Mouse (Mus musculus): ENCODE measurements at regions not wholly inside any gene's neighbourhood (a gene's known extent, or its start where the extent isn't known, plus 50 kb on each side); places are given as distances from the start of the nearest gene placed in this dataset.
A peak's percentile ranks its signal among the peaks of the same experiment; 100 is the strongest.

GRCm38 (mm10) chr16:29991876-29992380 lies 72.3 kb upstream of the Hes1 start:
- ATAC-seq (ENCODE audit: low FRiP score, low read depth) (peak; percentile 35; the same call in 1 of the 2 replicates), DNase-seq (ENCODE audit: low spot score) (no peak)
- Histone ChIP-seq H3K4me1 (ENCODE audit: control insufficient read depth, insufficient read depth, low read length) (peaks cover 50% of the 10 kb centered on the region), H3K36me3 (ENCODE audit: control insufficient read depth, insufficient read depth, low read length) (no peaks in the 10 kb centered on the region), H3K4me2 (replicated peaks; ENCODE audit: low read depth, low read length, severe bottlenecking) (no peak overlapping the region), H3K9ac (ENCODE audit: low read depth, low read length, severe bottlenecking) (0 out of 2 replicates have a peak overlapping the region, but pooled peaks have one; percentile 13), H3K4me3 (replicated peaks; ENCODE audit: low read length) (no peak overlapping the region), H3K9me3 (ENCODE audit: control insufficient read depth, low read length) (no peaks in the 10 kb centered on the region), H3K27ac (replicated peaks; ENCODE audit: low read depth, low read length) (no peak overlapping the region), H3K27me3 (ENCODE audit: control insufficient read depth, insufficient read depth, low read length) (no peaks in the 10 kb centered on the region)
- WGBS = 49% methylated on average over 8 of the region's 8 CpGs
- TF ChIP-seq POLR2A (IDR thresholded peaks at IDR 0.05; ENCODE audit: borderline replicate concordance, extremely low read depth, insufficient read depth, insufficient read length) = no peak

GRCm38 (mm10) chr16:29993111-29993510 lies 71.1 kb upstream of the Hes1 start:
- ATAC-seq (ENCODE audit: low FRiP score, low read depth) (no peak), DNase-seq (ENCODE audit: low spot score) (no peak)
- 81% methylated on average over 7 of the region's 7 CpGs for WGBS
- Histone ChIP-seq H3K9me3 (ENCODE audit: control insufficient read depth, low read length) (no peaks in the 10 kb centered on the region), H3K27ac (replicated peaks; ENCODE audit: low read depth, low read length) (no peak overlapping the region), H3K36me3 (ENCODE audit: control insufficient read depth, insufficient read depth, low read length) (no peaks in the 10 kb centered on the region), H3K4me3 (replicated peaks; ENCODE audit: low read length) (no peak overlapping the region), H3K9ac (ENCODE audit: low read depth, low read length, severe bottlenecking) (no peak overlapping the region), H3K4me2 (replicated peaks; ENCODE audit: low read depth, low read length, severe bottlenecking) (no peak overlapping the region), H3K27me3 (ENCODE audit: control insufficient read depth, insufficient read depth, low read length) (no peaks in the 10 kb centered on the region), H3K4me1 (ENCODE audit: control insufficient read depth, insufficient read depth, low read length) (peaks cover 53% of the 10 kb centered on the region)
- no peak for TF ChIP-seq POLR2A (IDR thresholded peaks at IDR 0.05; ENCODE audit: borderline replicate concordance, extremely low read depth, insufficient read depth, insufficient read length)

GRCm38 (mm10) chr16:29993535-29993934 lies 70.6 kb upstream of the Hes1 start:
- 32% methylated on average over 6 of the region's 6 CpGs for WGBS
- no peak overlapping the region for H3K4me2 ChIP-seq (replicated peaks; ENCODE audit: low read depth, low read length, severe bottlenecking)
- no peak for ATAC-seq (ENCODE audit: low FRiP score, low read depth)
- no peaks in the 10 kb centered on the region for H3K36me3 ChIP-seq (ENCODE audit: control insufficient read depth, insufficient read depth, low read length)
- peaks cover 53% of the 10 kb centered on the region for H3K4me1 ChIP-seq (ENCODE audit: control insufficient read depth, insufficient read depth, low read length)
- no peak for TF ChIP-seq POLR2A (IDR thresholded peaks at IDR 0.05; ENCODE audit: borderline replicate concordance, extremely low read depth, insufficient read depth, insufficient read length)
- no peak overlapping the region for H3K9ac ChIP-seq (ENCODE audit: low read depth, low read length, severe bottlenecking)
- H3K4me3 ChIP-seq (replicated peaks; ENCODE audit: low read length) = no peak overlapping the region
- H3K27ac ChIP-seq (replicated peaks; ENCODE audit: low read depth, low read length) = no peak overlapping the region
- no peaks in the 10 kb centered on the region for H3K27me3 ChIP-seq (ENCODE audit: control insufficient read depth, insufficient read depth, low read length)
- no peak for DNase-seq (ENCODE audit: low spot score)
- H3K9me3 ChIP-seq (ENCODE audit: control insufficient read depth, low read length) = no peaks in the 10 kb centered on the region

GRCm38 (mm10) chr16:29996139-29997069 lies 67.8 kb upstream of the Hes1 start:
- no peak for TF ChIP-seq POLR2A (IDR thresholded peaks at IDR 0.05; ENCODE audit: borderline replicate concordance, extremely low read depth, insufficient read depth, insufficient read length)
- Histone ChIP-seq H3K4me2 (replicated peaks; ENCODE audit: low read depth, low read length, severe bottlenecking) (peak overlapping the region; percentile 26; the same call in 1 of the 2 replicates), H3K36me3 (ENCODE audit: control insufficient read depth, insufficient read depth, low read length) (no peaks in the 10 kb centered on the region), H3K27me3 (ENCODE audit: control insufficient read depth, insufficient read depth, low read length) (no peaks in the 10 kb centered on the region), H3K27ac (replicated peaks; ENCODE audit: low read depth, low read length) (0 out of 2 replicates have a peak overlapping the region, but pooled peaks have one; percentile 43), H3K9me3 (ENCODE audit: control insufficient read depth, low read length) (no peaks in the 10 kb centered on the region), H3K4me1 (ENCODE audit: control insufficient read depth, insufficient read depth, low read length) (peaks cover 40% of the 10 kb centered on the region), H3K4me3 (replicated peaks; ENCODE audit: low read length) (no peak overlapping the region), H3K9ac (ENCODE audit: low read depth, low read length, severe bottlenecking) (no peak overlapping the region)
- ATAC-seq (ENCODE audit: low FRiP score, low read depth) (peak; percentile 83), DNase-seq (ENCODE audit: low spot score) (peak; percentile 64)
- 8% methylated on average over 12 of the region's 12 CpGs for whole genome bisulfite sequencing

- DNase-seq (ENCODE audit: low spot score) = no peak
- H3K27me3 ChIP-seq (ENCODE audit: control insufficient read depth, insufficient read depth, low read length) = no peaks in the 10 kb centered on the region
- 78% methylated on average over 2 of the region's 2 CpGs for WGBS
- H3K9me3 ChIP-seq (ENCODE audit: control insufficient read depth, low read length) = no peaks in the 10 kb centered on the region
- H3K4me3 ChIP-seq (replicated peaks; ENCODE audit: low read length) = no peak overlapping the region
- no peak for ATAC-seq (ENCODE audit: low FRiP score, low read depth)
- H3K27ac ChIP-seq (replicated peaks; ENCODE audit: low read depth, low read length) = no peak overlapping the region
- peaks cover 20% of the 10 kb centered on the region for H3K4me1 ChIP-seq (ENCODE audit: control insufficient read depth, insufficient read depth, low read length)
- no peak overlapping the region for H3K4me2 ChIP-seq (replicated peaks; ENCODE audit: low read depth, low read length, severe bottlenecking)
- no peak overlapping the region for H3K9ac ChIP-seq (ENCODE audit: low read depth, low read length, severe bottlenecking)
- no peaks in the 10 kb centered on the region for H3K36me3 ChIP-seq (ENCODE audit: control insufficient read depth, insufficient read depth, low read length)
- no peak for TF ChIP-seq POLR2A (IDR thresholded peaks at IDR 0.05; ENCODE audit: borderline replicate concordance, extremely low read depth, insufficient read depth, insufficient read length)
These were observed 64.0 kb upstream of the Hes1 start for GRCm38 (mm10) chr16:30000166-30000565.
